Mouse (Mus musculus): ENCODE measurements around the gene Abr. TPM values are rescaled to one million over a fixed set of nuclear protein-coding genes. Genes with fewer than 3 reads are reported as not detected.

The Abr gene
- polyA plus RNA-seq, 1 experiment from 2014 or later, result 39.2 TPM

GRCm38 (mm10) chr11:76606521-76606920 lies 15.6 kb downstream of the Abr start:
- Histone ChIP-seq H3K9me3 (ENCODE audit: low read depth, low read length) (no peaks in the 10 kb centered on the region), H3K27ac (ENCODE audit: low read depth) (no peak overlapping the region), H3K4me3 (ENCODE audit: low read depth, low read length) (no peak overlapping the region), H3K27me3 (ENCODE audit: insufficient read depth, low read length) (no peaks in the 10 kb centered on the region), H3K4me1 (ENCODE audit: insufficient read depth) (no peaks in the 10 kb centered on the region), H3K36me3 (ENCODE audit: insufficient read depth) (no peaks in the 10 kb centered on the region), H3K4me2 (no peak overlapping the region), H3K9ac (no peak overlapping the region)
- ATAC-seq (ENCODE audit: insufficient read depth) (no peak), DNase-seq (no peak)
- no peak for TF ChIP-seq CTCF (IDR thresholded peaks at IDR 0.05; ENCODE audit: low read depth)
- WGBS, result 76% methylated on average over 9 of the region's 9 CpGs

DNA sequence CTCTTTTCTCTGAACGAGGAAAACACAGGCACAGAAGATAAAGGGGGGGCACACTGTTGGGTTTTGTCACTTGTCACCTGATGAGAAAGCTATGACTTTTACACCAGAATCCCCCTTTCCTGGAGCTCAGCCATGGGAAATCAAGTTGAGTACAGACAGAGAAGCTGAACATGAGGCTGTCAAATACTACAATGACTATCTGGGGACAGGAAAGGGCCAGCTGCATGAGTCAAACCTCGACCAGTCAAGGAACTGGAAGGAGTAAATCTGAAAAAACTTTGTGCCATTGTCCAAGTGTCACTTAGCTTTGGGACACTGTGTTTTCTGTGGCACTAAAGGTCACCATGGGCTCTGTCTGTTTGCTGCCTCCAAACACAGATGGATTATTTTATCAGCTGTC lies 22.9 kb downstream of the Abr start:
- H3K27me3 ChIP-seq (ENCODE audit: insufficient read depth, low read length), result no peaks in the 10 kb centered on the region
- no peak overlapping the region for H3K9ac ChIP-seq
- no peak overlapping the region for H3K4me3 ChIP-seq (ENCODE audit: low read depth, low read length)
- TF ChIP-seq CTCF (IDR thresholded peaks at IDR 0.05; ENCODE audit: low read depth), result no peak
- no peak for DNase-seq
- H3K27ac ChIP-seq (ENCODE audit: low read depth), result no peak overlapping the region
- H3K4me2 ChIP-seq, result no peak overlapping the region
- no peak for ATAC-seq (ENCODE audit: insufficient read depth)
- no peaks in the 10 kb centered on the region for H3K4me1 ChIP-seq (ENCODE audit: insufficient read depth)
- H3K36me3 ChIP-seq (ENCODE audit: insufficient read depth), result no peaks in the 10 kb centered on the region
- no peaks in the 10 kb centered on the region for H3K9me3 ChIP-seq (ENCODE audit: low read depth, low read length)
- WGBS, result 13% methylated on average over 2 of the region's 2 CpGs

GRCm38 (mm10) chr11:76598757-76599156 lies 23.4 kb downstream of the Abr start:
- 61% methylated on average over 5 of the region's 5 CpGs for WGBS
- DNase-seq, result no peak
- Histone ChIP-seq H3K27ac (ENCODE audit: low read depth) (no peak overlapping the region), H3K27me3 (ENCODE audit: insufficient read depth, low read length) (no peaks in the 10 kb centered on the region), H3K4me1 (ENCODE audit: insufficient read depth) (no peaks in the 10 kb centered on the region), H3K9ac (no peak overlapping the region), H3K9me3 (ENCODE audit: low read depth, low read length) (no peaks in the 10 kb centered on the region), H3K4me3 (ENCODE audit: low read depth, low read length) (no peak overlapping the region), H3K4me2 (no peak overlapping the region), H3K36me3 (ENCODE audit: insufficient read depth) (no peaks in the 10 kb centered on the region)
- no peak for ATAC-seq (ENCODE audit: insufficient read depth)
- no peak for TF ChIP-seq CTCF (IDR thresholded peaks at IDR 0.05; ENCODE audit: low read depth)

- Histone ChIP-seq H3K4me1 (ENCODE audit: insufficient read depth) (no peaks in the 10 kb centered on the region), H3K27me3 (ENCODE audit: insufficient read depth, low read length) (no peaks in the 10 kb centered on the region), H3K4me3 (ENCODE audit: low read depth, low read length) (no peak overlapping the region), H3K36me3 (ENCODE audit: insufficient read depth) (no peaks in the 10 kb centered on the region), H3K9ac (no peak overlapping the region), H3K4me2 (no peak overlapping the region), H3K27ac (ENCODE audit: low read depth) (no peak overlapping the region), H3K9me3 (ENCODE audit: low read depth, low read length) (no peaks in the 10 kb centered on the region)
- WGBS, result 64% methylated on average over 4 of the region's 4 CpGs
- TF ChIP-seq CTCF (IDR thresholded peaks at IDR 0.05; ENCODE audit: low read depth), result no peak
- DNase-seq (no peak), ATAC-seq (ENCODE audit: insufficient read depth) (no peak)
Observed at GRCm38 (mm10) chr11:76593620-76594326, 28.3 kb downstream of the Abr start.

- no peak for DNase-seq
- H3K4me2 ChIP-seq, result no peak overlapping the region
- 79% methylated on average over 5 of the region's 5 CpGs for WGBS
- ATAC-seq (ENCODE audit: insufficient read depth), result no peak
- H3K4me1 ChIP-seq (ENCODE audit: insufficient read depth), result no peaks in the 10 kb centered on the region
- TF ChIP-seq CTCF (IDR thresholded peaks at IDR 0.05; ENCODE audit: low read depth), result no peak
- H3K27me3 ChIP-seq (ENCODE audit: insufficient read depth, low read length), result no peaks in the 10 kb centered on the region
- peak overlapping the region; percentile 40; the same call in 1 of the 2 replicates for H3K27ac ChIP-seq (ENCODE audit: low read depth)
- no peak overlapping the region for H3K4me3 ChIP-seq (ENCODE audit: low read depth, low read length)
- H3K9ac ChIP-seq, result no peak overlapping the region
- H3K36me3 ChIP-seq (ENCODE audit: insufficient read depth), result no peaks in the 10 kb centered on the region
- no peaks in the 10 kb centered on the region for H3K9me3 ChIP-seq (ENCODE audit: low read depth, low read length)
Observed at GRCm38 (mm10) chr11:76589746-76590145, 32.4 kb downstream of the Abr start.

DNA sequence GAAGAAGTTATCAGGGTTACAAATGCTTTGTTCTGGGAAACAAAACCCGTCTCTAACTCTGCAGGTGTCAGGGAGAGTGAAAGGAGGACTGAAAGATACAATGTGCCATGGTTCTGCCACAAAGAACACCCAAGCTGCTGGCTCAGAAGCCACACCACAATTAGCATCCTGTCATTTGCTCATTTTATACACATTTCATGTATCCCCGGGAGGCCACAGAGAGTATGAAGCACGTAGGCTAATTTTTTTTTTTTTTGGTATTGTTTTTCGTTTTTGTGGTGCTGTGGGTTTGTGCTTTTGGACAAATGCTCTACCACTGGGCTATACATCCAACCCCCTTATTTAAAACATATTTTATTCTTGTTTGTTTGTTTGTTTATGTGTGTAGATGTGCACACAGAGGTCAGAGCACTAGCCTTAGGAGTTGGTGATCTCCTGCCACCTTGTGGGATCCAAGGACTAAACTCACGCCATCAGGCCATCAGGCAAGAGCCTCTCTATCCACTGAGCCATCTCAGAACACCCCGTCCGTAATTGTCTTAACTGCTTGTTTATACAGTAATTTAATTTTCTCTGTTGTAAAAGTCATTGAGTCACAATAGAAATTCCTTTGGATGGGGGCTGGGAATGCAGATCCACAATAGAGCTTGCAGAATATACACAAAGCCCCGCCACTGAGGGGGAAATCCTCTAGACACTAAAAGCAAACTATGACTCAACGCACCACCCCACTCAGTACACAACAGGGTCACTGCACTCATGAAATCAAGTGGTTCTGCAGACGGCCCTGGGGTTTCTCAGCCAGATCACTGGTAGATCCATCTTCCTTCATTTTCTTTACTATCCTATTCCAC lies 33.3 kb downstream of the Abr start:
- Histone ChIP-seq H3K4me1 (ENCODE audit: insufficient read depth) (no peaks in the 10 kb centered on the region), H3K4me2 (no peak overlapping the region), H3K27ac (ENCODE audit: low read depth) (no peak overlapping the region; the same call in 1 of the 2 replicates), H3K4me3 (ENCODE audit: low read depth, low read length) (no peak overlapping the region), H3K9me3 (ENCODE audit: low read depth, low read length) (no peaks in the 10 kb centered on the region), H3K27me3 (ENCODE audit: insufficient read depth, low read length) (no peaks in the 10 kb centered on the region), H3K36me3 (ENCODE audit: insufficient read depth) (no peaks in the 10 kb centered on the region), H3K9ac (no peak overlapping the region)
- no peak for TF ChIP-seq CTCF (IDR thresholded peaks at IDR 0.05; ENCODE audit: low read depth)
- whole genome bisulfite sequencing, result 47% methylated on average over 10 of the region's 10 CpGs
- DNase-seq, result peak; percentile 59
- ATAC-seq (ENCODE audit: insufficient read depth), result no peak

- Histone ChIP-seq H3K27me3 (ENCODE audit: insufficient read depth, low read length) (no peaks in the 10 kb centered on the region), H3K27ac (ENCODE audit: low read depth) (no peak overlapping the region), H3K9me3 (ENCODE audit: low read depth, low read length) (no peaks in the 10 kb centered on the region), H3K4me2 (no peak overlapping the region), H3K4me1 (ENCODE audit: insufficient read depth) (no peaks in the 10 kb centered on the region), H3K4me3 (ENCODE audit: low read depth, low read length) (no peak overlapping the region), H3K9ac (no peak overlapping the region), H3K36me3 (ENCODE audit: insufficient read depth) (no peaks in the 10 kb centered on the region)
- no peak for TF ChIP-seq CTCF (IDR thresholded peaks at IDR 0.05; ENCODE audit: low read depth)
- DNase-seq (no peak), ATAC-seq (ENCODE audit: insufficient read depth) (no peak)
- WGBS, result 79% methylated on average over 2 of the region's 2 CpGs
Observed at GRCm38 (mm10) chr11:76588032-76588431, 34.1 kb downstream of the Abr start.

Data from lung, embryonic 14.5 days (tissue).